8 mouse cellular contexts compared by ENCODE assay signal in genomic region chr2:35507191-35507511, GRCm38 (mm10). TPM values are rescaled to one million over a fixed set of nuclear protein-coding genes. Genes with fewer than 3 reads are reported as not detected.
A peak's percentile ranks its signal among the peaks of the same experiment; 100 is the strongest.
DNase-seq lines count a peak whose midpoint lies in the region; ATAC-seq and TF ChIP-seq lines count a peak whose summit lies in the region.

No protein-coding gene starts in this region.

- H3K4me2 ChIP-seq in heart, embryonic 15.5 days = no peak overlapping the region

- H3K4me1 ChIP-seq in bone marrow macrophage, adult 2 months (ENCODE audit: control insufficient read depth, insufficient read depth, low read length) = peaks cover 44% of the 10 kb centered on the region
- peaks cover 73% of the 10 kb centered on the region for H3K4me1 ChIP-seq in heart, embryonic 15.5 days (replicated peaks)

- H3K27ac ChIP-seq in bone marrow macrophage, adult 2 months (ENCODE audit: insufficient read depth, low read depth, low read length) = peak overlapping the region; percentile 77
- peak overlapping the region; percentile 75 for H3K27ac ChIP-seq in heart, embryonic 15.5 days
- peak overlapping the region; percentile 91 for H3K27ac ChIP-seq in macrophage

- no peak for TF ChIP-seq POLR2A in bone marrow macrophage, adult 2 months (IDR thresholded peaks at IDR 0.05; ENCODE audit: borderline replicate concordance, low read depth, low read length)

- no peaks in the 10 kb centered on the region for H3K9me3 ChIP-seq in heart, embryonic 15.5 days (replicated peaks)

- ATAC-seq in heart, embryonic 15.5 days (replicated peaks; ENCODE audit: insufficient number of reproducible peaks, insufficient read depth, low FRiP score, low read depth) = no peak

- TF ChIP-seq CTCF in bone marrow macrophage, adult 2 months (IDR thresholded peaks at IDR 0.05; ENCODE audit: low read depth, low read length) = no peak

- H3K27me3 ChIP-seq in heart, embryonic 15.5 days = no peaks in the 10 kb centered on the region

- H3K9ac ChIP-seq in heart, embryonic 15.5 days = no peak overlapping the region

- DNase-seq in left cerebral cortex, adult 18-20 months (ENCODE audit: low spot score in 2 of 2) = peak; percentile 13 to 31
- no peak for DNase-seq in left cerebral cortex, postnatal 4 days
- peak; percentile 77 for DNase-seq in thymus, postnatal 14 days
- no peak for DNase-seq in gastrocnemius, postnatal 14 days
- no peak for DNase-seq in kidney, postnatal 36 days

- 37% methylated on average over 9 of the region's 9 CpGs for WGBS in heart, embryonic 15.5 days
- 0% methylated on average over 9 of the region's 9 CpGs for WGBS in macrophage (ENCODE audit: missing documents)

- intact Hi-C loops in left cerebral cortex, postnatal 4 days (cut with DNase I) = no loop called here
- intact Hi-C loops in gastrocnemius, postnatal 14 days (cut with DNase I; ENCODE audit: low total_unique reads) = loop anchor here (10.0 kb wide), 1 partner anchor 92 kb away; no protein-coding TSS in a partner anchor

- no peaks in the 10 kb centered on the region for H3K36me3 ChIP-seq in heart, embryonic 15.5 days
- no peaks in the 10 kb centered on the region for H3K36me3 ChIP-seq in macrophage (ENCODE audit: inconsistent target)

- no peak overlapping the region for H3K4me3 ChIP-seq in bone marrow macrophage, adult 2 months (ENCODE audit: insufficient read depth, low read length)
- no peak overlapping the region for H3K4me3 ChIP-seq in heart, embryonic 15.5 days
- H3K4me3 ChIP-seq in macrophage (ENCODE audit: inconsistent target) = no peak overlapping the region

- H3K79me2 ChIP-seq in macrophage (ENCODE audit: inconsistent target) = no peaks in the 10 kb centered on the region

RNA-seq across cellular contexts. Expression of gene Ggta1, which starts 44.1 kb away (rescaled TPM):
- 1 to 10 TPM; 3.3 to 3.6 TPM for total RNA-seq in left cerebral cortex, adult 18-20 months (2021)
- total RNA-seq in left cerebral cortex, postnatal 4 days (2021) = 1 to 10 TPM; 3.9 to 6.1 TPM
- 67.5 and 83.4 TPM in 2 replicates for polyA plus RNA-seq in bone marrow macrophage, adult 2 months (2012; ENCODE audit: insufficient read depth, insufficient read length, missing spikeins)
- 27.4 and 31.6 TPM in 2 replicates for polyA plus RNA-seq in heart, embryonic 15.5 days (2015; fragmentation: Nextera tagmentation; extraction: Ambion mirVana)
- total RNA-seq in macrophage (2018; cell fraction: chromatin; rRNA removed) = 100 to 1,000 TPM in 6 of 26 experiments, 10 to 100 TPM in 19, 1 to 10 TPM in 1; 9.2 to 143 (median 58.4) TPM
- total RNA-seq in macrophage (2018; cell fraction: cytosol; rRNA removed) = 100 to 1,000 TPM in 11 of 26 experiments, 10 to 100 TPM in 15; 40.1 to 135 (median 81.6) TPM
- 100 to 1,000 TPM in 11 of 26 experiments, 10 to 100 TPM in 15; 38.3 to 241 (median 91.4) TPM for total RNA-seq in macrophage (2018; cell fraction: nucleus; rRNA removed)
- polyA plus RNA-seq in macrophage (2018) = 86.0 to 211 TPM (median 135 TPM) in 3 replicates
- total RNA-seq in gastrocnemius, postnatal 14 days (2021) = 10 to 100 TPM; 11.1 to 15.6 TPM

RNA-seq across cellular contexts. Expression of gene Dab2ip, which starts 50.9 kb away (rescaled TPM):
- 100 to 1,000 TPM; 133 to 135 TPM for total RNA-seq in left cerebral cortex, adult 18-20 months (2021)
- total RNA-seq in left cerebral cortex, postnatal 4 days (2021) = 100 to 1,000 TPM; 125 to 135 TPM
- 0.25 and 0.40 TPM in 2 replicates for polyA plus RNA-seq in bone marrow macrophage, adult 2 months (2012; ENCODE audit: insufficient read depth, insufficient read length, missing spikeins)
- 44.0 and 46.9 TPM in 2 replicates for polyA plus RNA-seq in heart, embryonic 15.5 days (2015; fragmentation: Nextera tagmentation; extraction: Ambion mirVana)
- total RNA-seq in macrophage (2018; cell fraction: chromatin; rRNA removed) = 1 to 10 TPM in 4 of 26 experiments, under 1 TPM in 19, not detected in 3; 0.13 to 3.4 (median 0.42) TPM
- total RNA-seq in macrophage (2018; cell fraction: cytosol; rRNA removed) = under 1 TPM; 0.06 to 0.38 (median 0.19) TPM
- total RNA-seq in macrophage (2018; cell fraction: nucleus; rRNA removed) = 1 to 10 TPM in 2 of 26 experiments, under 1 TPM in 22, not detected in 2; 0.07 to 2.0 (median 0.22) TPM
- polyA plus RNA-seq in macrophage (2018) = 0.05 to 1.2 TPM (median 0.14 TPM) in 3 replicates
- 10 to 100 TPM; 42.8 to 46.3 TPM for total RNA-seq in gastrocnemius, postnatal 14 days (2021)

Comparison
In these comparisons a context has a peak if more than half of its experiments do, and no peak if none do; other contexts are left out.
1. DNase-seq: peak in left cerebral cortex, adult 18-20 months (2 of 2) and thymus, postnatal 14 days (single experiment); none in left cerebral cortex, postnatal 4 days (single experiment), gastrocnemius, postnatal 14 days (single experiment) and kidney, postnatal 36 days (0 of 2).
2. Peak in every context shown above with its lines, with median percentiles within 50 percentile points of each other: H3K27ac ChIP-seq.